Mouse (Mus musculus) thymus, adult 18-20 months (tissue): ENCODE data around the gene Rai1.

Experiments
- DNase-seq, 2 experiments: peaks; one replicate each; pipeline ENCODE4 v3.0.0; 2022; ENCODE audit warnings: mixed read lengths in 2 of 2

Gene Rai1

GRCm38 (mm10) chr11:60193556-60193955 is 88.7 kb downstream of the Rai1 start:
- no peak for DNase-seq

DNA sequence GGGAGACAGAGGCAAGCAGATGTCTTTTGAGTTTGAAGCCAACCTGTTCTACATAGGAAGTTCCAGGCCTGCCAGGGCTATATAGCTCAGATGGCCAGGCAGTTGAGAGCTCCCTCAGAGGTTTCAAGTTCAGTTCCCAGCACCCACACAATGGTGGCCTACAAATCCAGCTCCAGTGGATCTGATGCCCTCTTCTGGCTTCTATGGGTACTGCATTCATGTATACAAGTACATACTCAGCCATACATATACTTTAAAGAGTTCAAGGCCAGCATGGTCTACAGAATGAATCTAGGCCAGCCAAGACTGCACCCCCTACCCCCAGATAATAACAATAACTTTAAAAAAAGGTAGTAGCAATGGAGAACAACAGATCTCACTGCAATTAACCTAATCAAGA is 90.3 kb downstream of the Rai1 start:
- DNase-seq = no peak

- DNase-seq = no peak
These were observed 91.5 kb downstream of the Rai1 start for GRCm38 (mm10) chr11:60196344-60196743.

GRCm38 (mm10) chr11:60197998-60198619 is 93.3 kb downstream of the Rai1 start:
- no peak for DNase-seq

GRCm38 (mm10) chr11:60198651-60199050 is 93.8 kb downstream of the Rai1 start:
- DNase-seq = no peak

DNA sequence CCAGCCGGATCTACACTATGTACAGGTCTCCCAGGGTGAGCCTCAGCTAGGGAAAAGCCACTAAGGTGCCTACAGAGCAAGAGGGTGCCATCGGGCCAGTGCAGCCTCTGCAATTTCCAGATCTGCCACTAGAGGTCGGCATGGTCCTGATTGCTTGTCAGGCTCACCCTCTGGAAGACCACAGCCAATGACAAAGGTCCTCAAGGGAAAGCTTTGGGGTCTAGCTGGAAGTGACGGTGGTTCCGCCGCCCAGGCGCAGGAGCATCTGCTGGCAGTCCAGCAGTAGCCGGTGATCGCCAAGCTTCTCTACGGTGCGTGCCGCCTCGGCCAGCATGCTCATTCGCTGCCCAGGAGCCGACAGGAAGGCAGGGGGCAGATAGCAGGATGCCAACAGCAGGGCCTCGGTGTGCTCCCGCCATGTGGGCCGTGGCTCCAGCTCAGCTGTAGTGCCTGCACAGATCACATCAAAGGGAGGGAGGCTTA is 94.9 kb downstream of the Rai1 start:
- peak; percentile 79 to 82 for DNase-seq

DNA sequence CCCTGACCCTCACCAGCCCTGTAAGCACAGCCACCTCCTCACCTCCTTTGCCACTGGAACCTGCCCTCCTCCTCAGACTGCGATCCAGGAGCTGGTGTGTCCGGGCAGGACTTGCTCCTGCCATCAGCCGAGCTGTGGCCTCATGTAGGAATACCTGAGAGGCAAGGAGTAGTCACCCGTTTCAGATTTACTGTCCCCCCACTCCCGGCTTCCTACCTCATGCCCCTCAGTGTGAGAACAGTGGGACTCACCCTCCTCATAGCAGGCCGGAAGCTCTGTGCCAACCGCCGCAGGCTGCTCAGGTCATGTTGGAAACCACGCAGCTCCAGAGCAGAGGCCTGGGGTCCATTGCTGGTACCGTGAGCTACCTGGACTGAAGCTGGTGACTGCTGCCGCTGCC is 95.6 kb downstream of the Rai1 start:
- no peak for DNase-seq

GRCm38 (mm10) chr11:60202710-60203638 is 98.2 kb downstream of the Rai1 start:
- no peak for DNase-seq

- DNase-seq = no peak
These were observed 100.2 kb downstream of the Rai1 start for GRCm38 (mm10) chr11:60205026-60205425.

DNA sequence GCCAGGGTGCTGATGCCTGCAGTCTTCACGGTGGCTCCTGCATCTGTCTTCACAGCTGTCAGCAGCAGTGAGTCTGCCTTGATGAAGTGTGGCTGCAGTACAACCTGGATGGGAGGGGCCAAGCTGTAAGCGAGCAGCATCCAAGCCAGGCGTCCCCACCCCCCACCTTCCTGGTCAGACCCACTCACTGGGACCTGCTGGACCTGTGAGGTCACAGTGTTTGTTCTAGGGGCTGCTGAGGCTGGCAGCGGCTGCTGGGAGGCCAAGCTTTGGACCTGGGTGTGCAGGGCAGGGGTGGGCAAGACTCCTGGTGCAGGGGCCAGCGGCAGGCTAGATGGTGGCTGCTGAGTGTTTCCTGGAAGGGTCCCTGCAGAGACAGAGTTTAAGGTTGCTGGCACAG is 101.4 kb downstream of the Rai1 start:
- DNase-seq = no peak

DNA sequence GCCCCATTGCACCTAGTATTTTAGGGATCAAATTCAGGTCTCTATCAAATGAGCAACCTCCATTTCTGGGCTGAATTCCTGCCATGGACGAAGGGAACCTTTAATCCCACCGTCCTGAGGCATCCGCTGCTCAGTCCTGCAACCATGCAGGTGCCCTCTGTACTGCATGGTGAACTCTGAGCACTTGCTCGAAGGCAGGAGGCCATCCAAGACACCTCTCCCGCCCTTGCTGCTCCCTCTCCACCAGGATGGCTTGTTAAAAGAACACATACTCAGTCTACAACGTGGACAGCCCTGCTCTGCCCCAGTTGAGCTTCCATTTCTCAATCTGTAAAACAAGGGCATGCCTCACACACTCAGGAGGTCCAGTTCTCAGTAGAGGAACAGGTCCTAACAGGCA is 103.4 kb downstream of the Rai1 start:
- no peak for DNase-seq

GRCm38 (mm10) chr11:60208712-60209111 is 103.9 kb downstream of the Rai1 start:
- DNase-seq = no peak

- no peak for DNase-seq
These were observed 104.6 kb downstream of the Rai1 start for GRCm38 (mm10) chr11:60209217-60209932.

GRCm38 (mm10) chr11:60209933-60210249 is 105.1 kb downstream of the Rai1 start:
- no peak for DNase-seq

DNA sequence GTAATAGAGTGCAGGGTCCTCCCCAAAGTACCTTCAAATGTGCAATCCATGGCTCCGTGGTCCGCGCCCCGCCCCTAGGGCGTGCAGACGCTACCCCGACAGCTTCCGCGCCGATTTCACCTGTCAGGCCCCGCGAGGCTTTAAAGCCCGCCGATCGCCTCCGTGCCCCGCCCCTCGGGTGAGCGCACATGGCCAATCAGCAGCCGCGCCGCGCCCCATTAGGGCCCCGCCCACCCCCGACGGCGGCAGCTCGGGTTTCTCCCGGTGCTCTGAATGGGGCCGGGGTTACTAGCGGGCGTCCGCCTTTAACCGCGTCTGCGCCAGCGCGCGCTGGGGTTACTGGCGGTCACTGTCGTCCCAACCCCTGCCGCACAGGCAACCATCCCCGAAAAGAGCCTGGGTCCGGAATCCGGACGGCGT is 105.5 kb downstream of the Rai1 start:
- peak; percentile 94 to 96 for DNase-seq

DNA sequence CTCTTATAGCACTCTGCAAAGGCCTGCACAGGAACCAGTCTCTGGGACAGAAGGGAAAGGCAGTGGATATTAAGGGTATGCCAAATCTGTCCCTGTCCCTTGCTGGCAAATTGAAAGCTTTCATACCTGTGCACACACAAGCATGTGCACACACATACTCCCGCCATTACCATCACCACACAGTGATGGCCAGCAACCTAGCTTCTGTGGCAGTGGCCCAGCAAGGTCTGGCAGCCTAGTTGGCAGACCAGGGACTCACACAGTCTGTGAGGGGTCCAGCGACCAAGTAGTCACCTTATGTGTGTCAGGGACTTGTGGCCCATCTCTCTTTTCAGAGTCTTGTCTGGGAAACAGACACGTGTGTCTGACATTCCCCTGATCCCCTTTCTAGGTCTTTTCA is 106.3 kb downstream of the Rai1 start:
- DNase-seq = no peak

- no peak for DNase-seq
These were observed 106.9 kb downstream of the Rai1 start for GRCm38 (mm10) chr11:60211761-60212160.

DNA sequence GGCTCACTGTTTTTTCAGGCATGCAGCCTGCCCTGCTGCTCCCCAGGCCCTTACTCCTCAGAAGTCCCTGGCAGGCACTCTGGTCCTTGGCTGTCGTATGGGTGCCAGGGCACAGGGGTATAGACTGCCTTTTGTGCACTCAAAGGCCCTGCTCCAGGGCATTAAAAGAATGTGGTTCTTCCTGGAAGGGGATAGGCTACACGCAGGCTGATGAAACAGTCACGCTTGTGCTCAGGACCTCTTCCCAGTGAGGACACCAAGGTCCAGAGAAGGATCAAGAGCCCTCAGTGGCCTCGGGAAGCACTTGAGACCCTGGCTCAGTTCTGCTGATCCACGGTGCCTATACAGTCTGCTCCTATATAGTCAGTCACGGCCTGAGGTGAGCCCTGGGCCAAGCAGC is 108.5 kb downstream of the Rai1 start:
- no peak for DNase-seq

GRCm38 (mm10) chr11:60216671-60217070 is 111.9 kb downstream of the Rai1 start:
- DNase-seq = no peak

DNA sequence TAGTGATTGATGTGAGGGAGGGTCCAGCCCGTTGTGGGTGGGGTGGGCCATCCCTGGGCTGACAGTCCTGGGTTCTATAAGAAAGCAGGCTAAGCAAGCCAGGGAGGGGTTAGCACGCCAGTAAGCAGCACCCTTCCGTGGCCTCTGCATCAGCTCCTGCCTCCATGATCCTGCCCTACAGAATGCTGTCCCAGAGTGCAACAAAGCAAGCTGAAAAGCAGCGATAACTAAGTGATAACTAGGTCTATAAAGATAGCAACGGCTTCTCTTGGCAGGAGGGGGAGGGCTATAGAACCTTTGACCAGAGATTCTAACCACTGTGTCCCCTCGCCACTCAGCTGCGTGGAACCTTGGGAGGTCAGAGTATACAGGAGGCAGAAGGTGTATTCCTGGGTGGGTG is 112.7 kb downstream of the Rai1 start:
- DNase-seq = no peak

DNA sequence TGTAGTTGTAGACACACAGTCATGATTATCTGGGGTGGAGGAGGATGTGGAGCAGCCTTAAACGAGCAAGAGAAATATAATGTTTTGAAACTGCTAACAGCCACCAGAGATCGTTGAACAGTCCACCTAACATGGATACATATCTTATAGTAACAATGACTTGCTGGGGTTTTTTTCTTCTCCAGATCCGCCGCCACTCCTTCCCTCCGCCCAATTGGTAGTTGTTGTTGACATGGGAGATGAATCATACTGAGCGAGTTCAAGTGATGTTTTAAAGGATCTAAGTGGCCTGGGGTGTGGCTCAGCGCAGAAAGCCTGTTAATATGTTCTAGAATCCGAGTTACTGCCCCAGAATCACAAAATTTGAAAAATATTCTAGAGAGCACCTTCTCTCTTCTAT is 114.8 kb downstream of the Rai1 start:
- DNase-seq = no peak

GRCm38 (mm10) chr11:60220291-60220804 is 115.5 kb downstream of the Rai1 start:
- DNase-seq = peak; percentile 84 to 87

DNA sequence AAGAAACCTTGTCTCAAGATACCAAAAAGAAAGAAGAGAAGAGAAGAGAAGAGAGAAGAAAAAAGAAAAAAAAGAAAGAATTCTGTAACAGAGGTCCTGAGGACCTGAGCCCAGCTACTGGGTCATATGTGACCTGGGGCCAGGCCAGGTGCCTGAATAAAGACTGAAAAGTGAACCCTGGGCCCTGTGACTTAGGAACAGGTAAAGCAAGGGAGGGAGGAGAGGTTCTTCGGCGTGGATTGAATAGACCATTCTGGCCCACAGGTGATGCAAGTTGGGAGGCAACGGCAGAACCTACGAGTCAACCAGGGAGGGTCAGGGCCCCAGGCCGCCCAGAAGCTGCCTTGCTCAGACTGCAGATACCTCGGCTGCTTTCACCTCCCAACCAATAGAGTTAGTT is 116.6 kb downstream of the Rai1 start:
- DNase-seq = no peak
